Mouse (Mus musculus): ENCODE measurements around the gene Scrn3. TPM values are rescaled to one million over a fixed set of nuclear protein-coding genes. Genes with fewer than 3 reads are reported as not detected.

Scrn3 gene
- polyA plus RNA-seq, 1 experiment from 2014 or later, result 11.7 TPM

- Histone ChIP-seq H3K4me3 (ENCODE audit: low read depth, low read length) (peak overlapping the region; percentile 20; the same call in 1 of the 2 replicates), H3K9ac (ENCODE audit: low read length) (no peak overlapping the region), H3K27me3 (ENCODE audit: control insufficient read depth, insufficient read depth, low read length) (peaks cover 58% of the 10 kb centered on the region), H3K4me2 (peak overlapping the region; percentile 36), H3K27ac (ENCODE audit: low read depth, low read length) (no peak overlapping the region), H3K9me3 (ENCODE audit: control insufficient read depth, low read length) (no peaks in the 10 kb centered on the region), H3K36me3 (ENCODE audit: control insufficient read depth, insufficient read depth, low read length) (no peaks in the 10 kb centered on the region), H3K4me1 (ENCODE audit: control insufficient read depth, insufficient read depth, low read length) (peaks cover 32% of the 10 kb centered on the region)
- 0 out of 2 replicates have a peak, but pooled peaks have one; percentile 2 for ATAC-seq (ENCODE audit: low FRiP score)
- WGBS, result 1% methylated on average over 29 of the region's 31 CpGs
- peak; percentile 95 for DNase-seq (ENCODE audit: low spot score, missing footprints)
Measured at GRCm38 (mm10) chr2:73279271-73280038, 32.9 kb upstream of the Scrn3 start.

GRCm38 (mm10) chr2:73280356-73281047, 31.9 kb upstream of the Scrn3 start:
- Histone ChIP-seq H3K36me3 (ENCODE audit: control insufficient read depth, insufficient read depth, low read length) (no peaks in the 10 kb centered on the region), H3K27ac (ENCODE audit: low read depth, low read length) (no peak overlapping the region), H3K9ac (ENCODE audit: low read length) (no peak overlapping the region), H3K4me2 (peak overlapping the region; percentile 8), H3K9me3 (ENCODE audit: control insufficient read depth, low read length) (no peaks in the 10 kb centered on the region), H3K4me1 (ENCODE audit: control insufficient read depth, insufficient read depth, low read length) (peaks cover 28% of the 10 kb centered on the region), H3K4me3 (ENCODE audit: low read depth, low read length) (peak overlapping the region; percentile 5; the same call in 1 of the 2 replicates), H3K27me3 (ENCODE audit: control insufficient read depth, insufficient read depth, low read length) (peaks cover 54% of the 10 kb centered on the region)
- ATAC-seq (ENCODE audit: low FRiP score), result no peak
- WGBS, result 1% methylated on average over 33 of the region's 33 CpGs
- DNase-seq (ENCODE audit: low spot score, missing footprints), result peak; percentile 97

- no peak overlapping the region for H3K9ac ChIP-seq (ENCODE audit: low read length)
- H3K4me1 ChIP-seq (ENCODE audit: control insufficient read depth, insufficient read depth, low read length), result peaks cover 27% of the 10 kb centered on the region
- no peaks in the 10 kb centered on the region for H3K9me3 ChIP-seq (ENCODE audit: control insufficient read depth, low read length)
- H3K4me3 ChIP-seq (ENCODE audit: low read depth, low read length), result no peak overlapping the region
- WGBS, result 6% methylated on average over 22 of the region's 22 CpGs
- H3K4me2 ChIP-seq, result 0 out of 2 replicates have a peak overlapping the region, but pooled peaks have one; percentile 8
- peaks cover 50% of the 10 kb centered on the region for H3K27me3 ChIP-seq (ENCODE audit: control insufficient read depth, insufficient read depth, low read length)
- no peak for DNase-seq (ENCODE audit: low spot score, missing footprints)
- H3K27ac ChIP-seq (ENCODE audit: low read depth, low read length), result no peak overlapping the region
- no peak for ATAC-seq (ENCODE audit: low FRiP score)
- H3K36me3 ChIP-seq (ENCODE audit: control insufficient read depth, insufficient read depth, low read length), result no peaks in the 10 kb centered on the region
Measured at GRCm38 (mm10) chr2:73281048-73281661, 31.2 kb upstream of the Scrn3 start.

- ATAC-seq (ENCODE audit: low FRiP score), result no peak
- Histone ChIP-seq H3K27ac (ENCODE audit: low read depth, low read length) (no peak overlapping the region), H3K36me3 (ENCODE audit: control insufficient read depth, insufficient read depth, low read length) (no peaks in the 10 kb centered on the region), H3K4me3 (ENCODE audit: low read depth, low read length) (no peak overlapping the region), H3K9ac (ENCODE audit: low read length) (no peak overlapping the region), H3K27me3 (ENCODE audit: control insufficient read depth, insufficient read depth, low read length) (peaks cover 47% of the 10 kb centered on the region), H3K4me2 (no peak overlapping the region), H3K9me3 (ENCODE audit: control insufficient read depth, low read length) (no peaks in the 10 kb centered on the region), H3K4me1 (ENCODE audit: control insufficient read depth, insufficient read depth, low read length) (peaks cover 25% of the 10 kb centered on the region)
- WGBS, result 5% methylated on average over 7 of the region's 7 CpGs
- peak; percentile 95 for DNase-seq (ENCODE audit: low spot score, missing footprints)
Measured at GRCm38 (mm10) chr2:73281707-73282106, 30.7 kb upstream of the Scrn3 start.

- H3K27ac ChIP-seq (ENCODE audit: low read depth, low read length), result no peak overlapping the region
- 0 out of 2 replicates have a peak, but pooled peaks cover 2% of the 10 kb centered on the region for H3K4me1 ChIP-seq (ENCODE audit: control insufficient read depth, insufficient read depth, low read length)
- H3K36me3 ChIP-seq (ENCODE audit: control insufficient read depth, insufficient read depth, low read length), result no peaks in the 10 kb centered on the region; the same call in 1 of the 2 replicates
- ATAC-seq (ENCODE audit: low FRiP score), result no peak
- no peaks in the 10 kb centered on the region for H3K9me3 ChIP-seq (ENCODE audit: control insufficient read depth, low read length)
- peaks cover 14% of the 10 kb centered on the region for H3K27me3 ChIP-seq (ENCODE audit: control insufficient read depth, insufficient read depth, low read length)
- DNase-seq (ENCODE audit: low spot score, missing footprints), result peak; percentile 88
- H3K4me3 ChIP-seq (ENCODE audit: low read depth, low read length), result no peak overlapping the region
- H3K9ac ChIP-seq (ENCODE audit: low read length), result no peak overlapping the region
- no peak overlapping the region for H3K4me2 ChIP-seq
- WGBS, result 8% methylated on average over 2 of the region's 2 CpGs
Measured at GRCm38 (mm10) chr2:73285630-73286029, 26.8 kb upstream of the Scrn3 start.

- Histone ChIP-seq H3K9ac (ENCODE audit: low read length) (no peak overlapping the region), H3K4me2 (no peak overlapping the region), H3K4me3 (ENCODE audit: low read depth, low read length) (no peak overlapping the region), H3K27me3 (ENCODE audit: control insufficient read depth, insufficient read depth, low read length) (no peaks in the 10 kb centered on the region), H3K27ac (ENCODE audit: low read depth, low read length) (no peak overlapping the region), H3K36me3 (ENCODE audit: control insufficient read depth, insufficient read depth, low read length) (no peaks in the 10 kb centered on the region; the same call in 1 of the 2 replicates), H3K4me1 (ENCODE audit: control insufficient read depth, insufficient read depth, low read length) (no peaks in the 10 kb centered on the region), H3K9me3 (ENCODE audit: control insufficient read depth, low read length) (no peaks in the 10 kb centered on the region)
- ATAC-seq (ENCODE audit: low FRiP score), result no peak
- 84% methylated on average over 4 of the region's 4 CpGs for WGBS
- DNase-seq (ENCODE audit: low spot score, missing footprints), result no peak
Measured at GRCm38 (mm10) chr2:73291130-73291529, 21.3 kb upstream of the Scrn3 start.

- Histone ChIP-seq H3K4me3 (ENCODE audit: low read depth, low read length) (no peak overlapping the region), H3K9me3 (ENCODE audit: control insufficient read depth, low read length) (no peaks in the 10 kb centered on the region), H3K27me3 (ENCODE audit: control insufficient read depth, insufficient read depth, low read length) (no peaks in the 10 kb centered on the region), H3K27ac (ENCODE audit: low read depth, low read length) (no peak overlapping the region), H3K9ac (ENCODE audit: low read length) (no peak overlapping the region), H3K36me3 (ENCODE audit: control insufficient read depth, insufficient read depth, low read length) (no peaks in the 10 kb centered on the region; the same call in 1 of the 2 replicates), H3K4me2 (no peak overlapping the region), H3K4me1 (ENCODE audit: control insufficient read depth, insufficient read depth, low read length) (no peaks in the 10 kb centered on the region)
- DNase-seq (ENCODE audit: low spot score, missing footprints) (no peak), ATAC-seq (ENCODE audit: low FRiP score) (no peak)
- 88% methylated on average over 7 of the region's 7 CpGs for WGBS
Measured at GRCm38 (mm10) chr2:73295023-73295422, 17.4 kb upstream of the Scrn3 start.

- Histone ChIP-seq H3K4me2 (no peak overlapping the region), H3K9ac (ENCODE audit: low read length) (no peak overlapping the region), H3K27ac (ENCODE audit: low read depth, low read length) (no peak overlapping the region), H3K36me3 (ENCODE audit: control insufficient read depth, insufficient read depth, low read length) (no peaks in the 10 kb centered on the region), H3K4me1 (ENCODE audit: control insufficient read depth, insufficient read depth, low read length) (no peaks in the 10 kb centered on the region), H3K9me3 (ENCODE audit: control insufficient read depth, low read length) (no peaks in the 10 kb centered on the region), H3K4me3 (ENCODE audit: low read depth, low read length) (no peak overlapping the region), H3K27me3 (ENCODE audit: control insufficient read depth, insufficient read depth, low read length) (no peaks in the 10 kb centered on the region)
- ATAC-seq (ENCODE audit: low FRiP score), result no peak
- 84% methylated on average over 7 of the region's 7 CpGs for WGBS
- DNase-seq (ENCODE audit: low spot score, missing footprints), result no peak
Measured at GRCm38 (mm10) chr2:73298154-73298553, 14.2 kb upstream of the Scrn3 start.

GRCm38 (mm10) chr2:73298841-73299240, 13.6 kb upstream of the Scrn3 start:
- DNase-seq (ENCODE audit: low spot score, missing footprints), result no peak
- Histone ChIP-seq H3K9ac (ENCODE audit: low read length) (no peak overlapping the region), H3K9me3 (ENCODE audit: control insufficient read depth, low read length) (no peaks in the 10 kb centered on the region), H3K27me3 (ENCODE audit: control insufficient read depth, insufficient read depth, low read length) (no peaks in the 10 kb centered on the region), H3K4me3 (ENCODE audit: low read depth, low read length) (no peak overlapping the region), H3K36me3 (ENCODE audit: control insufficient read depth, insufficient read depth, low read length) (no peaks in the 10 kb centered on the region), H3K27ac (ENCODE audit: low read depth, low read length) (no peak overlapping the region), H3K4me2 (no peak overlapping the region), H3K4me1 (ENCODE audit: control insufficient read depth, insufficient read depth, low read length) (no peaks in the 10 kb centered on the region)
- WGBS, result 77% methylated on average over 3 of the region's 3 CpGs
- ATAC-seq (ENCODE audit: low FRiP score), result no peak
